Mouse (Mus musculus): Measurements from ENCODE around the gene Tmem121b. TPM values are rescaled to one million over a fixed set of nuclear protein-coding genes. Genes with fewer than 3 reads are reported as not detected.

The Tmem121b gene
- total RNA-seq, 1 experiment from 2014 or later: not detected

GRCm38 (mm10) chr6:120491862-120492498 lies 1.6 kb downstream of the Tmem121b start:
- no peak for DNase-seq

- no peak for DNase-seq
These were observed 2.5 kb downstream of the Tmem121b start for GRCm38 (mm10) chr6:120491064-120491463.

- DNase-seq: no peak
These were observed 4.1 kb downstream of the Tmem121b start for GRCm38 (mm10) chr6:120489461-120489860.

GRCm38 (mm10) chr6:120488647-120489046 lies 5.0 kb downstream of the Tmem121b start:
- no peak for DNase-seq

- no peak for DNase-seq
These were observed 7.5 kb downstream of the Tmem121b start for GRCm38 (mm10) chr6:120486051-120486510.

GRCm38 (mm10) chr6:120485038-120485437 lies 8.6 kb downstream of the Tmem121b start:
- DNase-seq: no peak

GRCm38 (mm10) chr6:120483211-120483626 lies 10.4 kb downstream of the Tmem121b start:
- peak; percentile 46 for DNase-seq

- no peak for DNase-seq
These were observed 10.9 kb downstream of the Tmem121b start for GRCm38 (mm10) chr6:120482756-120483155.

- DNase-seq: no peak
These were observed 11.6 kb downstream of the Tmem121b start for GRCm38 (mm10) chr6:120482021-120482420.

GRCm38 (mm10) chr6:120481538-120481937 lies 12.1 kb downstream of the Tmem121b start:
- DNase-seq: no peak

GRCm38 (mm10) chr6:120480361-120480760 lies 13.2 kb downstream of the Tmem121b start:
- no peak for DNase-seq

GRCm38 (mm10) chr6:120479302-120479701 lies 14.3 kb downstream of the Tmem121b start:
- DNase-seq: no peak

GRCm38 (mm10) chr6:120475288-120475687 lies 18.3 kb downstream of the Tmem121b start:
- DNase-seq: no peak

- no peak for DNase-seq
These were observed 20.2 kb downstream of the Tmem121b start for GRCm38 (mm10) chr6:120473427-120473826.

GRCm38 (mm10) chr6:120472455-120473140 lies 21.0 kb downstream of the Tmem121b start:
- DNase-seq: no peak

- DNase-seq: no peak
These were observed 21.6 kb downstream of the Tmem121b start for GRCm38 (mm10) chr6:120471991-120472441.

GRCm38 (mm10) chr6:120470666-120471065 lies 22.9 kb downstream of the Tmem121b start:
- DNase-seq: no peak

- DNase-seq: no peak
These were observed 23.8 kb downstream of the Tmem121b start for GRCm38 (mm10) chr6:120469770-120470169.

GRCm38 (mm10) chr6:120469268-120469667 lies 24.3 kb downstream of the Tmem121b start:
- DNase-seq: no peak

GRCm38 (mm10) chr6:120468259-120468658 lies 25.3 kb downstream of the Tmem121b start:
- no peak for DNase-seq

- no peak for DNase-seq
These were observed 26.8 kb downstream of the Tmem121b start for GRCm38 (mm10) chr6:120466609-120467329.

- DNase-seq: no peak
These were observed 28.2 kb downstream of the Tmem121b start for GRCm38 (mm10) chr6:120465393-120465792.

- no peak for DNase-seq
These were observed 29.1 kb downstream of the Tmem121b start for GRCm38 (mm10) chr6:120464406-120464939.

Measured in adrenal gland, postnatal 25 days (tissue).